Mouse (Mus musculus) CH12.LX (cell line): ENCODE measurements around the gene App. TPM values are rescaled to one million over a fixed set of nuclear protein-coding genes. Genes with fewer than 3 reads are reported as not detected.
A peak's percentile ranks its signal among the peaks of the same experiment; 100 is the strongest.

Source experiments
- DNase-seq: peaks from one replicate; pipeline ENCODE4 v3.0.0-alpha.2; 2013; ENCODE audit errors: extremely low read depth
- H3K27ac ChIP-seq: 2 replicates; pipeline ENCODE4 v1.5.1; 2012; ENCODE audit warnings: low read depth, mild to moderate bottlenecking, control low read depth, moderate library complexity; ENCODE audit not compliant: insufficient read depth
- H3K27me3 ChIP-seq: replicated peaks from 2 replicates; pipeline ENCODE3; 2012; ENCODE audit warnings: inconsistent platforms
- H3K36me3 ChIP-seq, 2 experiments: replicated peaks in 1 of 2; 2 replicates each; pipeline versions ENCODE3 to v1.6.1; 2012; ENCODE audit warnings: inconsistent platforms in 1 of 2, low read length in 1 of 2, mild to moderate bottlenecking in 1 of 2, mixed read lengths in 1 of 2, moderate library complexity in 1 of 2; ENCODE audit not compliant: control insufficient read depth in 1 of 2, insufficient read depth in 1 of 2
- H3K4me1 ChIP-seq, 2 experiments: 2 replicates each; pipeline ENCODE4 v1.6.1; 2012; ENCODE audit warnings: inconsistent platforms in 1 of 2, moderate library complexity in 1 of 2; ENCODE audit not compliant: insufficient read depth in 2 of 2, control insufficient read depth in 1 of 2
- H3K4me2 ChIP-seq: 2 replicates; pipeline ENCODE4 v1.6.1; 2012; ENCODE audit warnings: low read depth, mild to moderate bottlenecking, control low read depth; ENCODE audit not compliant: poor library complexity, insufficient read depth, severe bottlenecking
- H3K4me3 ChIP-seq, 3 experiments: fragments of 150-350 bp in 1 of 3; sonication (generic) in 1 of 3; replicated peaks in 1 of 3; 2 replicates each; pipeline versions ENCODE3 to v1.5.1; 2011 to 2012; ENCODE audit warnings: low read depth in 2 of 3, low read length in 2 of 3, mild to moderate bottlenecking in 2 of 3, moderate library complexity in 2 of 3, control low read depth in 1 of 3, improper control_type of control experiment in 1 of 3, inconsistent platforms in 1 of 3, mixed read lengths in 1 of 3; ENCODE audit not compliant: poor library complexity in 1 of 3
- H3K79me2 ChIP-seq: replicated peaks from 2 replicates; pipeline ENCODE4 v1.6.1; 2012; ENCODE audit warnings: mild to moderate bottlenecking, moderate library complexity; ENCODE audit not compliant: control insufficient read depth, poor library complexity, insufficient read depth, severe bottlenecking; ENCODE audit errors: extremely low read depth
- H3K9ac ChIP-seq: 2 replicates; pipeline ENCODE4 v1.6.1; 2012; ENCODE audit warnings: low read depth, mild to moderate bottlenecking, control low read depth, moderate library complexity; ENCODE audit not compliant: insufficient read depth
- H3K9me3 ChIP-seq: replicated peaks from 2 replicates; pipeline ENCODE3; 2012; ENCODE audit warnings: low read length, inconsistent platforms, mixed read lengths
- BHLHE40 ChIP-seq: IDR thresholded peaks from 2 replicates; pipeline ENCODE4 v1.6.1; 2011; ENCODE audit warnings: mild to moderate bottlenecking, low read depth, low read length, improper control_type of control experiment
- CHD1 ChIP-seq: IDR thresholded peaks from 2 replicates; pipeline ENCODE4 v1.6.1; 2012; ENCODE audit warnings: low read depth, low read length, improper control_type of control experiment, inconsistent platforms
- CHD2 ChIP-seq: IDR thresholded peaks from 2 replicates; pipeline ENCODE4 v1.6.1; 2011; ENCODE audit warnings: low read length, improper control_type of control experiment
- EP300 ChIP-seq: IDR thresholded peaks from 2 replicates; pipeline ENCODE4 v1.6.1; 2011; ENCODE audit warnings: low read length, improper control_type of control experiment
- JUND ChIP-seq: conservative IDR thresholded peaks from 2 replicates; pipeline ENCODE4 v1.6.1; 2011; ENCODE audit warnings: low read depth, low read length, improper control_type of control experiment
- KAT2A ChIP-seq: IDR thresholded peaks from 2 replicates; pipeline ENCODE4 v1.6.1; 2012; ENCODE audit warnings: low read length, improper control_type of control experiment, inconsistent platforms; ENCODE audit not compliant: insufficient replicate concordance
- MAFK ChIP-seq: IDR thresholded peaks from 2 replicates; pipeline ENCODE4 v1.6.1; 2011; ENCODE audit warnings: low read length, improper control_type of control experiment; ENCODE audit not compliant: insufficient replicate concordance
- MEF2A ChIP-seq: IDR thresholded peaks from 2 replicates; pipeline ENCODE4 v1.6.1; 2014; ENCODE audit warnings: low read depth, mild to moderate bottlenecking, inconsistent platforms, low read length, improper control_type of control experiment, borderline replicate concordance
- NRF1 ChIP-seq: IDR thresholded peaks from 2 replicates; pipeline ENCODE4 v1.6.1; 2014; ENCODE audit warnings: low read depth, mild to moderate bottlenecking, inconsistent platforms, low read length, improper control_type of control experiment, moderate library complexity
- RCOR1 ChIP-seq: conservative IDR thresholded peaks from 2 replicates; pipeline ENCODE4 v1.6.1; 2012; ENCODE audit warnings: low read depth, mild to moderate bottlenecking, inconsistent platforms, low read length, improper control_type of control experiment
- TCF12 ChIP-seq: IDR thresholded peaks from 2 replicates; pipeline ENCODE4 v1.6.1; 2014; ENCODE audit warnings: low read depth, mild to moderate bottlenecking, inconsistent platforms, low read length, improper control_type of control experiment
- USF1 ChIP-seq: IDR thresholded peaks from 2 replicates; pipeline ENCODE4 v1.6.1; 2014; ENCODE audit warnings: low read depth, mild to moderate bottlenecking, inconsistent platforms, low read length, improper control_type of control experiment
- ZMIZ1 ChIP-seq: IDR thresholded peaks from 2 replicates; pipeline ENCODE4 v1.6.1; 2012; ENCODE audit warnings: low read depth, mild to moderate bottlenecking, inconsistent platforms, low read length, improper control_type of control experiment
- ZNF384 ChIP-seq: IDR thresholded peaks from 2 replicates; pipeline ENCODE4 v1.6.1; 2012; ENCODE audit warnings: low read depth, low read length, improper control_type of control experiment, inconsistent platforms
- dilution Hi-C: fragments of 300-500 bp; cut with MboI; formaldehyde crosslinking; loops from 2 replicates; pipeline ENCODE4 v1.14.3; 2020; ENCODE audit warnings: low sequenced_read_pairs; ENCODE audit not compliant: extremely low pct_unique_long_range_greater_than_20kb, extremely low pct_ligation_motif_present
- in situ Hi-C: fragments of 300-500 bp; cut with MboI; formaldehyde crosslinking; loops from 3 replicates; pipeline ENCODE4 v1.14.3; 2019; ENCODE audit warnings: low sequenced_read_pairs, low pct_ligation_motif_present, low pct_unique_long_range_greater_than_20kb, mixed read lengths
- polyA plus RNA-seq: library from polyadenylated mRNA; unstranded; fragments of >175 nt; gene quantifications from 2 replicates; pipeline ENCODE4 v1.2.1, GENCODE M21; 2012; ENCODE audit warnings: low read depth; ENCODE audit not compliant: insufficient read length
- total RNA-seq, 2 experiments: library from RNA; depleted of rRNA; stranded (reverse); fragments of 300-350 nt in 1 of 2; fragments of >200 nt in 1 of 2; gene quantifications; 2 replicates each; pipeline ENCODE4 v1.2.3; 2012 to 2014

Gene App
- total and polyA plus RNA-seq, 3 experiments: 31.1 to 99.2 (median 84.1) TPM

DNA sequence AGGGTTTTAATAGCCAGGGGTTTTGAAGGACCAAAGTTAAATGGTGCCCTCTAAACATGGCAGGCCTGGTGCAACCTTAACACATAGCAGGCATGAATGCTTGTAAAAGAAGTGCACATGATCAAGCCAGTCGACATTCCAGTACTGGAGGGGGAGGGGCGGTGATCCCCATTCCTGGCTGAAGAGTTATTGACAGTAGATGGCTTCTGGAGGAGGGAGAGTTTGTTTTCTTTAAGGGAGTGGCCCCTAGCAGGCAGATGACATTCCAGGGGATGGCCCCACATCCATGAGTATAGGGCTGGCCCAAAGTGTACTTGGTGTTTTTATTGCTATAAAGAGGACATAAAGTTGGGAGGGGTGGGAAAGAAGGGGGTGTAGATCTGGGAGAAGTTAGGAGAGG is 13.4 kb downstream of the App start (continued):
- TF ChIP-seq EP300 (no peak), KAT2A (no peak)

DNA sequence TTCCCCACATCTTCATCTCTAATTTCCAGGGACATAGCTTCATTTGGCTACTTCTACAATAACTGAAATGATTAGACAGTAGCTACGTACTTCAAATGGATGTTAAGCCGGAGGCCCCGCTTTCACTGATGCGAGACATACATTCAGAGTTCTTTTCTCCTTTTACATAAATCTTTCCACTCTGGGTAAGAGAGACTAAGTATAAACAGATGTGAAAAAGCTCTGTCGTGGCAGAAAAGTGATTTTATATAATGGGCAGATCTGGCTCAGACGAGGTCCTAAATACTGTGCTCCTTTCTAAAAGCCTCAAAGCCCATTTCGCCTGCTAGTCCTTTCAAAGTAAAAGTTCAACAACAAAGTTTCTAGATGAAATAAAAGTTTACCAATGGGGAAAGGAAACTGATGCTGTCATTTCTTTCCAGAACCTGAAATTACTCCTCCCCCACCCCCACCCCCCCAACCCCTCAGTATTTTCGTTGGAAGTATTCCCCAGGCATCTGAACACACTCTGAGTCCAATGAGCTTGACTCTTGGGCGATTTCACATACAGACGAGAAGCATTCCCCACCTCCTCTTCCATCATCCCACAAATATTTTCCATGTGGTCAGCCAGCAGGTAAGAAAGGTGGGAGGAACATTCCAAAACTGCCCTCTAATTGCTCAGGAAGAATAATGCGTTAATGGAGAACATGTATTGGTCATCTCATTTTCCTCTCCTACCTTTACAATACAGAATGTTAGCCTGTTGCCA is 15.6 kb downstream of the App start:
- peak; percentile 10; the same call in 1 of the 2 replicates for TF ChIP-seq ZMIZ1
- no peak for TF ChIP-seq TCF12
- dilution Hi-C loops: no loop called here
- Histone ChIP-seq H3K27ac (no peak overlapping the region), H3K4me1 (peaks cover 4 to 46% of the 10 kb centered on the region in 2 experiments), H3K4me2 (no peak overlapping the region), H3K79me2 (peaks cover 35% of the 10 kb centered on the region), H3K36me3 (peaks cover 26 to 65% of the 10 kb centered on the region in 2 experiments), H3K9ac (no peak overlapping the region), H3K9me3 (peaks cover 4% of the 10 kb centered on the region), H3K4me3 (no peak overlapping the region), H3K27me3 (no peaks in the 10 kb centered on the region)
- in situ Hi-C loops: loop anchor here (5.0 kb wide), 1 partner anchor 201 kb away; no protein-coding TSS in a partner anchor
- no peak for DNase-seq

DNA sequence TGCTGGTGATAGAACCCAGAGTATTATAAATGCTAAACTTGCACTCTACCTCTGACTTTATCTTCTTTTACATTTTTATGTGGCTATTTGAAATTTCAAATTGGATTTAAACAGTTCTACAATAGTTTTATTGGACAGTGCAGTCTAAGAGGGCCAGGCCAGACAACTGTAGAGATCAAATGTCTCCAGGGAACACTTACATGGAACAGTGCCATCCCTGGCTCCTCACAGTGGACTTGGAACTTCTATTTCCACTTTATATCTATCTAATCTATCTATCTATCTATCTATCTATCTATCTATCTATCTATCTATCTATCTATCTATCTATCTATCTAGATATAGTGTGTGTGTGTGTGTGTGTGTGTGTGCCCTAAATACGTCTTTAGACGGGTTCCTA is 16.4 kb downstream of the App start:
- Histone ChIP-seq H3K27ac (no peak overlapping the region), H3K9me3 (peaks cover 4% of the 10 kb centered on the region), H3K36me3 (peaks cover 29 to 65% of the 10 kb centered on the region in 2 experiments), H3K4me2 (no peak overlapping the region), H3K27me3 (no peaks in the 10 kb centered on the region), H3K4me1 (peaks cover 9 to 50% of the 10 kb centered on the region in 2 experiments), H3K9ac (no peak overlapping the region), H3K4me3 (no peak overlapping the region), H3K79me2 (peaks cover 37% of the 10 kb centered on the region)
- in situ Hi-C loops (loop anchor here (5.0 kb wide), 1 partner anchor 200 kb away; no protein-coding TSS in a partner anchor), dilution Hi-C loops (no loop called here)
- TF ChIP-seq ZNF384: no peak
- TF ChIP-seq TCF12: no peak
- no peak for TF ChIP-seq USF1
- TF ChIP-seq JUND: no peak
- TF ChIP-seq MEF2A: no peak
- no peak for TF ChIP-seq MAFK
- TF ChIP-seq NRF1: no peak
- TF ChIP-seq CHD2: no peak
- TF ChIP-seq RCOR1: no peak
- no peak for TF ChIP-seq BHLHE40
- TF ChIP-seq CHD1: no peak
- DNase-seq: no peak
